Mouse (Mus musculus) gastrocnemius, postnatal 36 days (tissue): Measurements from ENCODE around the gene Zfp990. TPM values are rescaled to one million over a fixed set of nuclear protein-coding genes. Genes with fewer than 3 reads are reported as not detected.
"Not testable (repeated sequence)": the region's sequence is repeated elsewhere in the genome, so short reads cannot be mapped to it uniquely, and the experiment has no call there.

Experiments
- DNase-seq, 2 experiments: peaks; one replicate each; pipeline ENCODE4 v3.0.0; 2022
- intact Hi-C: fragments of 180-260 bp; cut with DNase I; formaldehyde crosslinking; loops from one replicate; pipeline ENCODE4 v1.15.1; 2025
- total RNA-seq, 2 experiments: library from RNA; stranded (reverse); gene quantifications; 2 replicates each; pipeline ENCODE4 v1.2.3; 2021

The Zfp990 gene
- total RNA-seq, 2 experiments from 2014 or later = 0.07 TPM; not detected in 1

GRCm38 (mm10) chr4:145580333-145580732 lies 69.8 kb downstream of the Zfp990 start:
- intact Hi-C loops, DNase-seq: not testable (repeated sequence)

GRCm38 (mm10) chr4:145585078-145585477 lies 74.5 kb downstream of the Zfp990 start, which contains the start of gene Gm13212:
Gm13212 (plus strand) TSS chr4:145585166.
- DNase-seq, intact Hi-C loops: not testable (repeated sequence)

GRCm38 (mm10) chr4:145586046-145586445 lies 75.5 kb downstream of the Zfp990 start:
- intact Hi-C loops, DNase-seq: not testable (repeated sequence)

Other genes starting within 250 kb of the Zfp990 start
- under 1 TPM in 1 of 2 experiments, not detected in 1; 0.10 TPM for gene Tnfrsf8, start 195.6 kb upstream of the Zfp990 start, total RNA-seq
- gene Gm13212, start 74.4 kb downstream of the Zfp990 start, total RNA-seq = under 1 TPM; 0.18 to 0.30 TPM
- gene Zfp980, start 159.9 kb downstream of the Zfp990 start, total RNA-seq = under 1 TPM in 1 of 2 experiments, not detected in 1; 0.07 TPM